Mouse (Mus musculus) hindbrain, embryonic 16.5 days (tissue): ENCODE measurements around the gene Ethe1. TPM values are rescaled to one million over a fixed set of nuclear protein-coding genes. Genes with fewer than 3 reads are reported as not detected.
"Not testable (repeated sequence)": the region's sequence is repeated elsewhere in the genome, so short reads cannot be mapped to it uniquely, and the experiment has no call there.

Experiments used
- ATAC-seq: fragments of 200-750 bp; cut with Nextera tagmentation; 2 replicates; pipeline ENCODE4 v1.8.0; 2017; ENCODE audit warnings: moderate TSS enrichment, moderate library complexity
- H3K27ac ChIP-seq: fragments of 300-500 bp; sonication (generic); 2 replicates; pipeline ENCODE4 v1.5.1; 2014; ENCODE audit warnings: low read depth, mild to moderate bottlenecking, control low read depth, low read length, moderate library complexity
- H3K27me3 ChIP-seq: fragments of 300-500 bp; sonication (generic); replicated peaks from 2 replicates; pipeline ENCODE4 v1.6.1; 2014; ENCODE audit warnings: low read length; ENCODE audit not compliant: control insufficient read depth, insufficient read depth
- H3K36me3 ChIP-seq: fragments of 300-500 bp; sonication (generic); 2 replicates; pipeline ENCODE4 v1.6.1; 2014; ENCODE audit warnings: mild to moderate bottlenecking, low read length, moderate library complexity, mixed read lengths; ENCODE audit not compliant: control insufficient read depth, insufficient read depth
- H3K4me1 ChIP-seq: fragments of 300-500 bp; sonication (generic); 2 replicates; pipeline ENCODE4 v1.6.1; 2014; ENCODE audit warnings: low read depth, low read length; ENCODE audit not compliant: control insufficient read depth, insufficient read depth
- H3K4me2 ChIP-seq: fragments of 300-500 bp; sonication (generic); 2 replicates; pipeline ENCODE4 v1.6.1; 2014; ENCODE audit warnings: mild to moderate bottlenecking, low read length, control low read depth, moderate library complexity
- H3K4me3 ChIP-seq: fragments of 300-500 bp; sonication (generic); 2 replicates; pipeline ENCODE4 v1.5.1; 2014; ENCODE audit warnings: mild to moderate bottlenecking, low read length, control low read depth, moderate library complexity
- H3K9ac ChIP-seq: fragments of 300-500 bp; sonication (generic); 2 replicates; pipeline ENCODE4 v1.6.1; 2014; ENCODE audit warnings: low read depth, mild to moderate bottlenecking, control low read depth, low read length, moderate library complexity
- H3K9me3 ChIP-seq: fragments of 300-500 bp; sonication (generic); 2 replicates; pipeline ENCODE4 v1.6.1; 2014; ENCODE audit warnings: mild to moderate bottlenecking, low read length, moderate library complexity; ENCODE audit not compliant: control insufficient read depth
- WGBS: fragments of 180-500 bp; shearing (Covaris S2); extraction: QIAGEN DNeasy Blood & Tissue Kit; methylation state at CpG from one replicate; pipeline ENCODE4 v1.1.7; 2014; 5-methylcytosine and 5-hydroxymethylcytosine counted together
- polyA plus RNA-seq: library from polyadenylated mRNA; unstranded; fragments of >200 nt; fragmentation: Nextera tagmentation; extraction: Ambion mirVana; gene quantifications from 2 replicates; pipeline ENCODE4 v1.2.1, GENCODE M21; 2015

Ethe1 gene
- polyA plus RNA-seq, 1 experiment from 2014 or later: 30.9 TPM

GRCm38 (mm10) chr7:24612308-24612910 is 25.1 kb downstream of the Ethe1 start:
- Histone ChIP-seq H3K4me1 (peaks cover 15% of the 10 kb centered on the region), H3K36me3 (no peaks in the 10 kb centered on the region; the same call in 1 of the 2 replicates), H3K9ac (no peak overlapping the region), H3K9me3 (0 out of 2 replicates have a peak, but pooled peaks cover 2% of the 10 kb centered on the region), H3K4me2 (peak overlapping the region; percentile 32), H3K27me3 (peaks cover 42% of the 10 kb centered on the region), H3K4me3 (peak overlapping the region; percentile 5; the same call in 1 of the 2 replicates), H3K27ac (no peak overlapping the region)
- no peak for ATAC-seq
- WGBS: 5% methylated on average over 27 of the region's 27 CpGs

- WGBS: 81% methylated on average over 13 of the region's 13 CpGs
- no peak overlapping the region for H3K4me3 ChIP-seq
- no peak overlapping the region for H3K27ac ChIP-seq
- no peak overlapping the region for H3K4me2 ChIP-seq
- H3K9me3 ChIP-seq: no peaks in the 10 kb centered on the region
- H3K9ac ChIP-seq: no peak overlapping the region
- no peaks in the 10 kb centered on the region for H3K36me3 ChIP-seq
- peaks cover 36% of the 10 kb centered on the region for H3K27me3 ChIP-seq
- peaks cover 15% of the 10 kb centered on the region for H3K4me1 ChIP-seq
- no peak for ATAC-seq
Observed at GRCm38 (mm10) chr7:24614816-24615215, 27.5 kb downstream of the Ethe1 start.

GRCm38 (mm10) chr7:24617763-24618162 is 30.4 kb downstream of the Ethe1 start:
- Histone ChIP-seq H3K36me3 (no peaks in the 10 kb centered on the region), H3K9ac (no peak overlapping the region), H3K4me1 (no peaks in the 10 kb centered on the region), H3K27me3 (peaks cover 12% of the 10 kb centered on the region), H3K4me3 (no peak overlapping the region), H3K4me2 (no peak overlapping the region), H3K27ac (no peak overlapping the region), H3K9me3 (no peaks in the 10 kb centered on the region)
- 82% methylated on average over 8 of the region's 8 CpGs for WGBS
- ATAC-seq: no peak

GRCm38 (mm10) chr7:24618374-24618773 is 31.0 kb downstream of the Ethe1 start:
- H3K27ac ChIP-seq, H3K27me3 ChIP-seq, H3K4me2 ChIP-seq, ATAC-seq, H3K4me1 ChIP-seq, H3K9me3 ChIP-seq, H3K4me3 ChIP-seq, H3K9ac ChIP-seq, H3K36me3 ChIP-seq: not testable (repeated sequence)
- WGBS: 90% methylated on average over 8 of the region's 8 CpGs

- no peak overlapping the region for H3K27ac ChIP-seq
- H3K9me3 ChIP-seq: no peaks in the 10 kb centered on the region
- H3K36me3 ChIP-seq: no peaks in the 10 kb centered on the region
- H3K4me2 ChIP-seq: no peak overlapping the region
- no peak for ATAC-seq
- no peak overlapping the region for H3K9ac ChIP-seq
- no peak overlapping the region for H3K4me3 ChIP-seq
- 0 out of 2 replicates have a peak, but pooled peaks cover under 1% of the 10 kb centered on the region for H3K27me3 ChIP-seq
- WGBS: 52% methylated on average over 13 of the region's 13 CpGs
- H3K4me1 ChIP-seq: no peaks in the 10 kb centered on the region
Observed at GRCm38 (mm10) chr7:24619671-24620397, 32.5 kb downstream of the Ethe1 start.

GRCm38 (mm10) chr7:24621193-24621592 is 33.9 kb downstream of the Ethe1 start:
- Histone ChIP-seq H3K9me3 (no peaks in the 10 kb centered on the region), H3K27me3 (no peaks in the 10 kb centered on the region), H3K4me2 (no peak overlapping the region), H3K9ac (no peak overlapping the region), H3K27ac (no peak overlapping the region), H3K4me3 (no peak overlapping the region), H3K4me1 (no peaks in the 10 kb centered on the region), H3K36me3 (no peaks in the 10 kb centered on the region)
- WGBS: 90% methylated on average over 3 of the region's 3 CpGs
- no peak for ATAC-seq

GRCm38 (mm10) chr7:24622967-24623366 is 35.6 kb downstream of the Ethe1 start:
- Histone ChIP-seq H3K9me3 (no peaks in the 10 kb centered on the region), H3K4me3 (no peak overlapping the region), H3K36me3 (no peaks in the 10 kb centered on the region), H3K27ac (no peak overlapping the region), H3K4me2 (no peak overlapping the region), H3K9ac (no peak overlapping the region), H3K27me3 (no peaks in the 10 kb centered on the region), H3K4me1 (no peaks in the 10 kb centered on the region)
- 83% methylated on average over 6 of the region's 6 CpGs for WGBS
- ATAC-seq: no peak

- peak; percentile 85 for ATAC-seq
- H3K4me3 ChIP-seq: peak overlapping the region; percentile 29
- H3K27me3 ChIP-seq: no peaks in the 10 kb centered on the region
- H3K4me2 ChIP-seq: peak overlapping the region; percentile 59
- no peaks in the 10 kb centered on the region for H3K4me1 ChIP-seq
- H3K9ac ChIP-seq: peak overlapping the region; percentile 24
- H3K27ac ChIP-seq: no peak overlapping the region
- no peaks in the 10 kb centered on the region for H3K36me3 ChIP-seq
- no peaks in the 10 kb centered on the region for H3K9me3 ChIP-seq
- WGBS: 9% methylated on average over 29 of the region's 33 CpGs
Observed at GRCm38 (mm10) chr7:24628685-24629610, 41.6 kb downstream of the Ethe1 start.

GRCm38 (mm10) chr7:24629672-24630071 is 42.3 kb downstream of the Ethe1 start:
- no peak overlapping the region for H3K9ac ChIP-seq
- no peaks in the 10 kb centered on the region for H3K27me3 ChIP-seq
- 77% methylated on average over 4 of the region's 4 CpGs for WGBS
- no peak for ATAC-seq
- no peak overlapping the region for H3K4me3 ChIP-seq
- no peaks in the 10 kb centered on the region for H3K36me3 ChIP-seq
- no peak overlapping the region for H3K27ac ChIP-seq
- no peak overlapping the region for H3K4me2 ChIP-seq
- no peaks in the 10 kb centered on the region for H3K9me3 ChIP-seq
- H3K4me1 ChIP-seq: no peaks in the 10 kb centered on the region
